Mouse (Mus musculus) kidney, embryonic 16.5 days (tissue): ENCODE results near the gene Pip4k2a. TPM values are rescaled to one million over a fixed set of nuclear protein-coding genes. Genes with fewer than 3 reads are reported as not detected.
"Not testable (repeated sequence)": the region's sequence is repeated elsewhere in the genome, so short reads cannot be mapped to it uniquely, and the experiment has no call there.

Source experiments
- ATAC-seq: fragments of 200-750 bp; cut with Nextera tagmentation; 2 replicates; pipeline ENCODE4 v1.8.0; 2017; ENCODE audit warnings: moderate TSS enrichment; ENCODE audit not compliant: low FRiP score, low TSS enrichment
- H3K27ac ChIP-seq: fragments of 300-500 bp; sonication (generic); 2 replicates; pipeline ENCODE4 v1.5.1; 2014; ENCODE audit warnings: low read length
- H3K27me3 ChIP-seq: fragments of 300-500 bp; sonication (generic); 2 replicates; pipeline ENCODE4 v1.6.1; 2014; ENCODE audit warnings: low read length, control low read depth, mixed read lengths; ENCODE audit not compliant: insufficient read depth
- H3K36me3 ChIP-seq: fragments of 300-500 bp; sonication (generic); 2 replicates; pipeline ENCODE4 v1.6.1; 2014; ENCODE audit warnings: low read length, control low read depth, mixed read lengths; ENCODE audit not compliant: insufficient read depth
- H3K4me1 ChIP-seq: fragments of 300-500 bp; sonication (generic); 2 replicates; pipeline ENCODE4 v1.6.1; 2014; ENCODE audit warnings: low read length, control low read depth, mixed read lengths; ENCODE audit not compliant: insufficient read depth
- H3K4me2 ChIP-seq: fragments of 300-500 bp; sonication (generic); replicated peaks from 2 replicates; pipeline ENCODE4 v1.6.1; 2014; ENCODE audit warnings: low read depth, low read length
- H3K4me3 ChIP-seq: fragments of 300-500 bp; sonication (generic); 2 replicates; pipeline ENCODE4 v1.5.1; 2014; ENCODE audit warnings: mild to moderate bottlenecking, low read length
- H3K9ac ChIP-seq: fragments of 300-500 bp; sonication (generic); replicated peaks from 2 replicates; pipeline ENCODE4 v1.6.1; 2014; ENCODE audit warnings: low read length
- H3K9me3 ChIP-seq: fragments of 300-500 bp; sonication (generic); 2 replicates; pipeline ENCODE4 v1.6.1; 2016; ENCODE audit warnings: low read length, control low read depth
- WGBS: fragments of 180-500 bp; shearing (Covaris S2); extraction: QIAGEN DNeasy Blood & Tissue Kit; methylation state at CpG from one replicate; pipeline ENCODE4 v1.1.7; 2014; 5-methylcytosine and 5-hydroxymethylcytosine counted together
- polyA plus RNA-seq: library from polyadenylated mRNA; unstranded; fragments of >200 nt; fragmentation: Nextera tagmentation; extraction: Ambion mirVana; gene quantifications from 2 replicates; pipeline ENCODE4 v1.2.1, GENCODE M21; 2015

The Pip4k2a gene
- 13.0 TPM in 2 replicates for polyA plus RNA-seq

GRCm38 (mm10) chr2:18998054-18998478, at the start of gene Pip4k2a, which contains the start of gene 4930426L09Rik:
TSS of gene Pip4k2a (minus strand) at chr2:18998126.
TSS of gene 4930426L09Rik (plus strand) at chr2:18998343.
- no peaks in the 10 kb centered on the region for H3K27me3 ChIP-seq
- peak within 1 kb of the TSS; percentile 90 for H3K4me3 ChIP-seq
- ATAC-seq: peak; percentile 98
- H3K4me1 ChIP-seq: peaks cover 16% of the 10 kb centered on the region
- peak within 1 kb of the TSS; percentile 94 for H3K27ac ChIP-seq
- peak within 1 kb of the TSS; percentile 87 for H3K9ac ChIP-seq
- WGBS: under 1% methylated on average over 61 of the region's 66 CpGs
- peak within 1 kb of the TSS; percentile 95 for H3K4me2 ChIP-seq
- H3K36me3 ChIP-seq: no peaks in the 10 kb centered on the region
- H3K9me3 ChIP-seq: no peaks in the 10 kb centered on the region

GRCm38 (mm10) chr2:19037907-19038570, 40.1 kb upstream of the Pip4k2a start:
- no peak overlapping the region for H3K4me3 ChIP-seq
- peak overlapping the region; percentile 89 for H3K27ac ChIP-seq
- H3K36me3 ChIP-seq: no peaks in the 10 kb centered on the region
- H3K27me3 ChIP-seq: no peaks in the 10 kb centered on the region
- no peak overlapping the region for H3K9ac ChIP-seq
- no peak overlapping the region for H3K4me2 ChIP-seq
- H3K9me3 ChIP-seq: no peaks in the 10 kb centered on the region
- H3K4me1 ChIP-seq: 0 out of 2 replicates have a peak, but pooled peaks cover 3% of the 10 kb centered on the region
- peak; percentile 49; the same call in 1 of the 2 replicates for ATAC-seq
- WGBS: 58% methylated on average over 4 of the region's 4 CpGs

GRCm38 (mm10) chr2:19037430-19037829, 39.5 kb upstream of the Pip4k2a start:
- Histone ChIP-seq H3K27ac (peak overlapping the region; percentile 44; the same call in 1 of the 2 replicates), H3K27me3 (no peaks in the 10 kb centered on the region), H3K9me3 (no peaks in the 10 kb centered on the region), H3K4me2 (no peak overlapping the region), H3K9ac (no peak overlapping the region), H3K4me3 (no peak overlapping the region), H3K4me1 (0 out of 2 replicates have a peak, but pooled peaks cover 3% of the 10 kb centered on the region), H3K36me3 (no peaks in the 10 kb centered on the region)
- 41% methylated on average over 4 of the region's 4 CpGs for WGBS
- peak; percentile 27; the same call in 1 of the 2 replicates for ATAC-seq

GRCm38 (mm10) chr2:19024807-19025206, 26.9 kb upstream of the Pip4k2a start:
- Histone ChIP-seq H3K27ac (no peak overlapping the region), H3K36me3 (no peaks in the 10 kb centered on the region), H3K4me1 (no peaks in the 10 kb centered on the region), H3K9ac (no peak overlapping the region), H3K27me3 (no peaks in the 10 kb centered on the region), H3K4me2 (no peak overlapping the region), H3K4me3 (no peak overlapping the region), H3K9me3 (peaks cover 1% of the 10 kb centered on the region; the same call in 1 of the 2 replicates)
- WGBS: 52% methylated on average over 2 of the region's 2 CpGs
- no peak for ATAC-seq

GRCm38 (mm10) chr2:19018034-19018433, 20.1 kb upstream of the Pip4k2a start:
- 72% methylated on average over 2 of the region's 2 CpGs for WGBS
- ATAC-seq: no peak
- Histone ChIP-seq H3K9me3 (no peaks in the 10 kb centered on the region), H3K4me3 (no peak overlapping the region), H3K4me2 (no peak overlapping the region), H3K9ac (no peak overlapping the region), H3K36me3 (no peaks in the 10 kb centered on the region), H3K27ac (no peak overlapping the region), H3K4me1 (no peaks in the 10 kb centered on the region), H3K27me3 (no peaks in the 10 kb centered on the region)

- no peaks in the 10 kb centered on the region for H3K4me1 ChIP-seq
- H3K27ac ChIP-seq: no peak overlapping the region
- H3K9ac ChIP-seq: no peak overlapping the region
- H3K27me3 ChIP-seq: no peaks in the 10 kb centered on the region
- no peaks in the 10 kb centered on the region for H3K36me3 ChIP-seq
- no peak overlapping the region for H3K4me3 ChIP-seq
- 61% methylated on average over 1 of the region's 1 CpGs for WGBS
- no peak overlapping the region for H3K4me2 ChIP-seq
- ATAC-seq: no peak
- no peaks in the 10 kb centered on the region for H3K9me3 ChIP-seq
These were observed 18.9 kb upstream of the Pip4k2a start for GRCm38 (mm10) chr2:19016839-19017238.

- H3K4me3 ChIP-seq: no peak overlapping the region
- no peak for ATAC-seq
- no peaks in the 10 kb centered on the region for H3K27me3 ChIP-seq
- WGBS: 84% methylated on average over 5 of the region's 5 CpGs
- H3K4me1 ChIP-seq: no peaks in the 10 kb centered on the region
- H3K36me3 ChIP-seq: no peaks in the 10 kb centered on the region
- H3K9ac ChIP-seq: no peak overlapping the region
- no peak overlapping the region for H3K4me2 ChIP-seq
- H3K9me3 ChIP-seq: no peaks in the 10 kb centered on the region
- no peak overlapping the region for H3K27ac ChIP-seq
These were observed 18.4 kb upstream of the Pip4k2a start for GRCm38 (mm10) chr2:19016348-19016747.

GRCm38 (mm10) chr2:19011443-19011842, 13.5 kb upstream of the Pip4k2a start:
- no peak for ATAC-seq
- Histone ChIP-seq H3K27ac (no peak overlapping the region), H3K4me2 (no peak overlapping the region), H3K36me3 (no peaks in the 10 kb centered on the region), H3K4me1 (no peaks in the 10 kb centered on the region), H3K9me3 (no peaks in the 10 kb centered on the region), H3K4me3 (no peak overlapping the region), H3K27me3 (no peaks in the 10 kb centered on the region), H3K9ac (no peak overlapping the region)
- WGBS: 81% methylated on average over 6 of the region's 6 CpGs

- H3K4me1 ChIP-seq, H3K4me3 ChIP-seq, H3K36me3 ChIP-seq, H3K27me3 ChIP-seq, H3K27ac ChIP-seq, H3K9me3 ChIP-seq, ATAC-seq, H3K4me2 ChIP-seq, H3K9ac ChIP-seq: not testable (repeated sequence)
- WGBS: 63% methylated on average over 1 of the region's 1 CpGs
These were observed 12.6 kb upstream of the Pip4k2a start for GRCm38 (mm10) chr2:19010541-19010940.

- H3K36me3 ChIP-seq: no peaks in the 10 kb centered on the region
- H3K9me3 ChIP-seq: no peaks in the 10 kb centered on the region
- no peaks in the 10 kb centered on the region for H3K27me3 ChIP-seq
- no peak overlapping the region for H3K4me3 ChIP-seq
- H3K27ac ChIP-seq: no peak overlapping the region
- H3K9ac ChIP-seq: no peak overlapping the region
- 51% methylated on average over 4 of the region's 4 CpGs for WGBS
- H3K4me2 ChIP-seq: no peak overlapping the region
- ATAC-seq: no peak
- peaks cover 4% of the 10 kb centered on the region; the same call in 1 of the 2 replicates for H3K4me1 ChIP-seq
These were observed 9.7 kb upstream of the Pip4k2a start for GRCm38 (mm10) chr2:19007580-19007979.
